Mouse (Mus musculus) embryonic fibroblast, embryonic 13.5 days (primary cell): ENCODE measurements around the gene Tmem44.

Source experiments
- CTCF ChIP-seq: IDR thresholded peaks from 2 replicates; pipeline ENCODE4 v1.5.1; 2011; ENCODE audit warnings: mild to moderate bottlenecking, control low read depth, low read length, moderate library complexity, borderline replicate concordance; ENCODE audit not compliant: insufficient read depth
- POLR2A ChIP-seq: IDR thresholded peaks from 2 replicates; pipeline ENCODE4 v1.6.1; 2011; ENCODE audit warnings: low read depth, mild to moderate bottlenecking, control low read depth, low read length, moderate library complexity

GRCm38 (mm10) chr16:30522253-30522940, 28.2 kb downstream of the Tmem44 start:
- no peak for TF ChIP-seq CTCF
- no peak for TF ChIP-seq POLR2A
